Mouse (Mus musculus) E14TG2a.4 (cell line): Measurements from ENCODE around the gene Tex44.

Experiments
- H3K27me3 ChIP-seq: 2 replicates; pipeline ENCODE4 v1.6.1; 2014; ENCODE audit warnings: low read length, control low read depth; ENCODE audit not compliant: insufficient read depth
- H3K36me3 ChIP-seq: 2 replicates; pipeline ENCODE4 v1.6.1; 2014; ENCODE audit warnings: low read length, control low read depth; ENCODE audit not compliant: insufficient read depth
- H3K4me1 ChIP-seq: replicated peaks from 2 replicates; pipeline ENCODE4 v1.6.1; 2014; ENCODE audit warnings: low read depth, low read length, control low read depth
- H3K4me3 ChIP-seq: replicated peaks from 2 replicates; pipeline ENCODE4 v1.5.1; 2014; ENCODE audit warnings: mild to moderate bottlenecking, low read length
- H3K9me3 ChIP-seq: 2 replicates; pipeline ENCODE4 v1.6.1; 2014; ENCODE audit warnings: low read length, control low read depth
- CTCF ChIP-seq: conservative IDR thresholded peaks from 2 replicates; pipeline ENCODE4 v1.5.1; 2014; ENCODE audit warnings: low read length
- NANOG ChIP-seq: IDR thresholded peaks from 2 replicates; pipeline ENCODE4 v1.6.1; 2014; ENCODE audit warnings: borderline replicate concordance, low read length, mixed read lengths
- POU5F1 ChIP-seq: IDR thresholded peaks from 2 replicates; pipeline ENCODE4 v1.6.1; 2014; ENCODE audit warnings: low read length, borderline replicate concordance

The Tex44 gene

GRCm38 (mm10) chr1:86438014-86438319, 11.8 kb downstream of the Tex44 start:
- TF ChIP-seq POU5F1 (no peak), NANOG (no peak), CTCF (no peak)
- no peaks in the 10 kb centered on the region for H3K36me3 ChIP-seq
- H3K4me1 ChIP-seq, result peaks cover 74% of the 10 kb centered on the region
- no peaks in the 10 kb centered on the region for H3K27me3 ChIP-seq
- H3K9me3 ChIP-seq, result no peaks in the 10 kb centered on the region
- H3K4me3 ChIP-seq, result peak overlapping the region; percentile 14; the same call in 1 of the 2 replicates

- Histone ChIP-seq H3K36me3 (no peaks in the 10 kb centered on the region), H3K9me3 (no peaks in the 10 kb centered on the region), H3K4me3 (no peak overlapping the region), H3K4me1 (peaks cover 74% of the 10 kb centered on the region), H3K27me3 (no peaks in the 10 kb centered on the region)
- TF ChIP-seq POU5F1, result no peak
- TF ChIP-seq CTCF, result no peak
- TF ChIP-seq NANOG, result no peak
Observed at GRCm38 (mm10) chr1:86438501-86438900, 12.4 kb downstream of the Tex44 start.

- TF ChIP-seq POU5F1 (no peak), NANOG (no peak), CTCF (no peak)
- H3K9me3 ChIP-seq, result no peaks in the 10 kb centered on the region
- H3K27me3 ChIP-seq, result no peaks in the 10 kb centered on the region
- no peaks in the 10 kb centered on the region for H3K36me3 ChIP-seq
- peaks cover 80% of the 10 kb centered on the region for H3K4me1 ChIP-seq
- peak overlapping the region; percentile 85; the same call in 1 of the 2 replicates for H3K4me3 ChIP-seq
Observed at GRCm38 (mm10) chr1:86439487-86440170, 13.5 kb downstream of the Tex44 start.

- Histone ChIP-seq H3K4me3 (peak overlapping the region; percentile 85), H3K9me3 (no peaks in the 10 kb centered on the region), H3K4me1 (peaks cover 77% of the 10 kb centered on the region), H3K27me3 (no peaks in the 10 kb centered on the region), H3K36me3 (no peaks in the 10 kb centered on the region)
- TF ChIP-seq NANOG (no peak), POU5F1 (no peak), CTCF (peak; percentile 89)
Observed at GRCm38 (mm10) chr1:86440171-86440886, 14.2 kb downstream of the Tex44 start.

- Histone ChIP-seq H3K9me3 (no peaks in the 10 kb centered on the region), H3K4me1 (peaks cover 74% of the 10 kb centered on the region), H3K27me3 (no peaks in the 10 kb centered on the region), H3K4me3 (peak overlapping the region; percentile 85), H3K36me3 (no peaks in the 10 kb centered on the region)
- TF ChIP-seq NANOG, result no peak
- TF ChIP-seq POU5F1, result no peak
- no peak for TF ChIP-seq CTCF
Observed at GRCm38 (mm10) chr1:86440887-86441723, 15.0 kb downstream of the Tex44 start.

- no peak for TF ChIP-seq NANOG
- TF ChIP-seq CTCF, result no peak
- no peak for TF ChIP-seq POU5F1
- Histone ChIP-seq H3K27me3 (no peaks in the 10 kb centered on the region), H3K4me1 (peaks cover 74% of the 10 kb centered on the region), H3K9me3 (no peaks in the 10 kb centered on the region), H3K36me3 (no peaks in the 10 kb centered on the region), H3K4me3 (peak overlapping the region; percentile 85)
Observed at GRCm38 (mm10) chr1:86441724-86441979, 15.5 kb downstream of the Tex44 start.

GRCm38 (mm10) chr1:86441980-86442831, 16.1 kb downstream of the Tex44 start:
- H3K4me1 ChIP-seq, result peaks cover 73% of the 10 kb centered on the region
- no peaks in the 10 kb centered on the region for H3K36me3 ChIP-seq

GRCm38 (mm10) chr1:86442832-86443231, 16.7 kb downstream of the Tex44 start:
- no peaks in the 10 kb centered on the region for H3K36me3 ChIP-seq
- no peak for TF ChIP-seq NANOG
- no peak for TF ChIP-seq CTCF
- TF ChIP-seq POU5F1, result no peak
- no peaks in the 10 kb centered on the region for H3K27me3 ChIP-seq
- no peaks in the 10 kb centered on the region for H3K9me3 ChIP-seq
- peak overlapping the region; percentile 85 for H3K4me3 ChIP-seq
- peaks cover 73% of the 10 kb centered on the region for H3K4me1 ChIP-seq

More at GRCm38 (mm10) chr1:86441980-86442831, 16.1 kb downstream of the Tex44 start:
- TF ChIP-seq NANOG, result no peak
- no peak for TF ChIP-seq POU5F1
- no peak for TF ChIP-seq CTCF
- no peaks in the 10 kb centered on the region for H3K9me3 ChIP-seq
- H3K27me3 ChIP-seq, result no peaks in the 10 kb centered on the region
- peak overlapping the region; percentile 85 for H3K4me3 ChIP-seq
